Mouse (Mus musculus) myocyte (in vitro differentiated cells): ENCODE measurements at regions not wholly inside any gene's neighbourhood (a gene's known extent, or its start where the extent isn't known, plus 50 kb on each side); places are given as distances from the start of the nearest gene placed in this dataset.

ENCODE experiments used
- CEBPB ChIP-seq: IDR thresholded peaks from 2 replicates; pipeline ENCODE4 v1.6.1; 2011; ENCODE audit warnings: mild to moderate bottlenecking, moderate library complexity; ENCODE audit not compliant: poor library complexity, insufficient read depth, severe bottlenecking
- E2F4 ChIP-seq: IDR thresholded peaks from one replicate; pipeline ENCODE4 v1.6.1; 2011; ENCODE audit warnings: mild to moderate bottlenecking, control low read depth, moderate library complexity; ENCODE audit not compliant: insufficient read depth
- MAX ChIP-seq: IDR thresholded peaks from one replicate; pipeline ENCODE4 v1.6.1; 2011; ENCODE audit warnings: low read depth, mild to moderate bottlenecking, control low read depth
- MYOD1 ChIP-seq, 3 experiments: IDR thresholded peaks; one replicate each; pipeline ENCODE4 v1.6.1; 2011; ENCODE audit warnings: control low read depth in 2 of 3, low read depth in 2 of 3, mild to moderate bottlenecking in 2 of 3, moderate library complexity in 1 of 3; ENCODE audit not compliant: insufficient read length in 2 of 3, control insufficient read depth in 1 of 3
- POLR2A ChIP-seq: IDR thresholded peaks from one replicate; pipeline ENCODE4 v1.6.1; 2011; ENCODE audit warnings: low read depth, mild to moderate bottlenecking, control low read depth, moderate library complexity; ENCODE audit not compliant: insufficient read length
- POLR2AphosphoS2 ChIP-seq: IDR thresholded peaks from one replicate; pipeline ENCODE4 v1.6.1; 2011; ENCODE audit warnings: low read depth, control low read depth; ENCODE audit not compliant: insufficient read length
- USF1 ChIP-seq: IDR thresholded peaks from one replicate; pipeline ENCODE4 v1.6.1; 2011; ENCODE audit warnings: low read depth, mild to moderate bottlenecking, control low read depth, moderate library complexity

GRCm38 (mm10) chr6:117043744-117044143, 124.6 kb upstream of the Cxcl12 start:
- no peak for TF ChIP-seq MYOD1 (IDR thresholded peaks at IDR 0.05; ENCODE audit: control insufficient read depth in 1 of 3, insufficient read length in 2 of 3, low read depth in 2 of 3)
- no peak for TF ChIP-seq POLR2A
- TF ChIP-seq E2F4: no peak
- TF ChIP-seq MAX: no peak
- TF ChIP-seq POLR2AphosphoS2: no peak
- TF ChIP-seq CEBPB: no peak
- TF ChIP-seq USF1: no peak
